Mouse (Mus musculus) brain, embryonic 14.5 days (tissue): Measurements from ENCODE around the gene Speg.

Experiments
- CTCF ChIP-seq: fragments of 200-500 bp; IDR thresholded peaks from 2 replicates; pipeline ENCODE4 v1.5.1; 2012; ENCODE audit warnings: inconsistent platforms, mild to moderate bottlenecking, moderate library complexity, borderline replicate concordance; ENCODE audit not compliant: insufficient read depth, insufficient read length; ENCODE audit errors: extremely low read depth
- POLR2A ChIP-seq: fragments of 200-500 bp; IDR thresholded peaks from 2 replicates; pipeline ENCODE4 v1.6.1; 2012; ENCODE audit warnings: mild to moderate bottlenecking, inconsistent platforms, borderline replicate concordance; ENCODE audit not compliant: poor library complexity, insufficient read depth, insufficient read length, severe bottlenecking; ENCODE audit errors: extremely low read depth

DNA sequence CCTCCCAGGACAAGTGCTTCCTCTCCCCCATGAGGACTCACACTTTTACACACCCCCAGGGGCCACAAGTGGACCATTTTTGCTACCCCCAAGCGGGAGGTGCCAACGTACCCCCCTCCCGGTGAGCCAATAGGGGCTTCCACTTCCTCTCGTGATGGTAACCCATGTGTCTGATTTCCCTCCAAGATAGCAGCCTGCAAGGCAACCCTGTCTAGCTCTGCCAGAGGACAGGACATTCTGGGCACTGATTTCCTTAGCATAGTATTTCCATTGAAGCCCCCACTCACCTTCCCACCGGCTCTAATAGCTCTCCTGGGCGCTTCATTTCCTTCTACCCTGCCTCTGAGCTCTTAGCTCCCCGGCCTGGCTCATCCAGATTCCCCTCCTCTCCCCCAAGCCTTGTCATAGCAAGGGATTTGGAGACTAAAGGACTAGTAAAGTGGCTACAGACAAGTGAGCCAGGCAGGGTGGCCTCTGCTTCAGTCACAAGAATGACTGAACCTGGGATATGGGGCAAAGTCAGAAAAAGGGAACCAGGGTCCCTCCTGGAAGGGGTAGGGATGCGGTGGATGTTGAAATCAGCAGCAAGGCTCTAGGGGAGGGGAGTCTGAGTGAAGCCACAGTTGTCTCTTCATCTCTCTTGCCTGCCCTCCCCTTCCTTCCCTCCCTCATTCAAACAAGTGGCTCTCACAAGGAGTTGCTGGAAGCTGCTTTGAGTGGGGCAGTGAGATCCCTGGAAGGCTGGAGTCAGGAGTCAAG lies 74.5 kb downstream of the Speg start:
- TF ChIP-seq CTCF = no peak
- TF ChIP-seq POLR2A = no peak
